Mouse (Mus musculus): Measurements from ENCODE around the gene Sco2. TPM values are rescaled to one million over a fixed set of nuclear protein-coding genes. Genes with fewer than 3 reads are reported as not detected.
A peak's percentile ranks its signal among the peaks of the same experiment; 100 is the strongest.

Sco2 gene
- total RNA-seq, 1 experiment from 2014 or later: 23.0 TPM

- no peak for ATAC-seq (replicated peaks; ENCODE audit: low read depth, poor library complexity, severe bottlenecking)
Observed at GRCm38 (mm10) chr15:89334774-89335537, 38.7 kb downstream of the Sco2 start.

- no peak for ATAC-seq (replicated peaks; ENCODE audit: low read depth, poor library complexity, severe bottlenecking)
Observed at GRCm38 (mm10) chr15:89334271-89334670, 39.4 kb downstream of the Sco2 start, which contains the start of gene Miox. Gene Miox (plus strand): TSS chr15:89334398.

GRCm38 (mm10) chr15:89326441-89326840 is 47.2 kb downstream of the Sco2 start:
- ATAC-seq (replicated peaks; ENCODE audit: low read depth, poor library complexity, severe bottlenecking): no peak

- ATAC-seq (replicated peaks; ENCODE audit: low read depth, poor library complexity, severe bottlenecking): 0 out of 2 replicates have a peak, but pooled peaks have one; percentile 29
Observed at GRCm38 (mm10) chr15:89323656-89324055, 50.0 kb downstream of the Sco2 start.

- ATAC-seq (replicated peaks; ENCODE audit: low read depth, poor library complexity, severe bottlenecking): no peak
Observed at GRCm38 (mm10) chr15:89322670-89323522, 50.8 kb downstream of the Sco2 start, which contains the start of gene Adm2. Gene Adm2 (plus strand): TSS chr15:89322720.

Other genes with a start within 250 kb of the Sco2 start
- 15.7 and 18.0 TPM in 2 replicates for gene Hdac10, start 245.1 kb downstream of the Sco2 start, total RNA-seq (2017)
- gene Mapk12, start 233.1 kb downstream of the Sco2 start, total RNA-seq (2017): not detected in 2 replicates
- 0.50 and 0.73 TPM in 2 replicates for gene Mapk11, start 224.2 kb downstream of the Sco2 start, total RNA-seq (2017)
- 20.2 and 29.2 TPM in 2 replicates for gene Plxnb2, start 193.1 kb downstream of the Sco2 start, total RNA-seq (2017)
- 1.6 and 2.3 TPM in 2 replicates for gene Dennd6b, start 177.3 kb downstream of the Sco2 start, total RNA-seq (2017)
- gene Ppp6r2, start 162.3 kb downstream of the Sco2 start, total RNA-seq (2017): 15.6 and 22.7 TPM in 2 replicates
- 43.3 and 53.7 TPM in 2 replicates for gene Sbf1, start 58.5 kb downstream of the Sco2 start, total RNA-seq (2017)
- not detected in 2 replicates for gene Adm2, start 51.1 kb downstream of the Sco2 start, total RNA-seq (2017)
- gene Miox, start 39.4 kb downstream of the Sco2 start, total RNA-seq (2017): not detected in 2 replicates
- gene Lmf2, start 18.2 kb downstream of the Sco2 start, total RNA-seq (2017): 13.9 and 14.4 TPM in 2 replicates
- 81.4 and 106 TPM in 2 replicates for gene Ncaph2, start 18.1 kb downstream of the Sco2 start, total RNA-seq (2017)
- gene Tymp, start 3.2 kb upstream of the Sco2 start, total RNA-seq (2017): 0.68 and 0.78 TPM in 2 replicates
- gene Odf3b, start 5.4 kb upstream of the Sco2 start, total RNA-seq (2017): 2.9 and 3.0 TPM in 2 replicates
- not detected in 2 replicates for gene Klhdc7b, start 11.1 kb upstream of the Sco2 start, total RNA-seq (2017)
- gene Syce3, start 36.7 kb upstream of the Sco2 start, total RNA-seq (2017): not detected in 2 replicates
- gene Cpt1b, start 52.0 kb upstream of the Sco2 start, total RNA-seq (2017): 2.6 TPM in 1 of 2 replicates, not detected in the other
- gene C730034F03Rik, start 55.7 kb upstream of the Sco2 start, total RNA-seq (2017): 3.9 and 7.0 TPM in 2 replicates
- 0.29 and 0.46 TPM in 2 replicates for gene Gm44502, start 55.9 kb upstream of the Sco2 start, total RNA-seq (2017)
- 11.7 and 15.9 TPM in 2 replicates for gene Chkb, start 56.1 kb upstream of the Sco2 start, total RNA-seq (2017)
- not detected in 2 replicates for gene Mapk8ip2, start 80.1 kb upstream of the Sco2 start, total RNA-seq (2017)
- 9.4 and 12.9 TPM in 2 replicates for gene Arsa, start 103.6 kb upstream of the Sco2 start, total RNA-seq (2017)
- gene Shank3, start 125.8 kb upstream of the Sco2 start, total RNA-seq (2017): 10.2 and 14.9 TPM in 2 replicates
- not detected in 2 replicates for gene Acr, start 194.5 kb upstream of the Sco2 start, total RNA-seq (2017)
- gene Rabl2, start 218.1 kb upstream of the Sco2 start, total RNA-seq (2017): 11.1 and 12.6 TPM in 2 replicates